Mouse (Mus musculus): Measurements from ENCODE around the gene Sfxn5. TPM values are rescaled to one million over a fixed set of nuclear protein-coding genes. Genes with fewer than 3 reads are reported as not detected.

Sfxn5 gene
- polyA plus RNA-seq, 1 experiment from 2014 or later = 6.7 TPM

DNA sequence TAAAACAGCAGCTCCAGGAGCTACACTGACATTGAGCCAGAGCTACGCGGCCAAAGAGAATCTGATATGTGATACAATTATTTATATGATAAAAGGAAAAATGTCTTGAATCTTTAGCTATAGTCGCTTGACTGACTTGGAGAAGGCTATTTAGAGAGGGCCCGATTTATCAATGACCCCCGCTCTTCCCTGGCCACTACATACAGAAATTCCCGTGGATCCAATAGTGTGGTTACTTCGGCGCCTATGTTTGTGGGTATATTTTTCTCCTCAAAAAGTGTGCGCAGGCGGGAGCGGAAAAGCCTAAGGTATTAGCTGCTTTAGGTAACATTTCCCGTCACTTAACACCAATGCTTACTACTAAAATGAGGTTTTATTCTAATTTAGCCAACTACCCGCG, 143.9 kb downstream of the Sfxn5 start:
- Histone ChIP-seq H3K9me3 (no peaks in the 10 kb centered on the region), H3K9ac (no peak overlapping the region), H3K4me1 (replicated peaks) (peaks cover 37% of the 10 kb centered on the region), H3K4me3 (replicated peaks) (0 out of 2 replicates have a peak overlapping the region, but pooled peaks have one; percentile 31), H3K27ac (no peak overlapping the region), H3K27me3 (replicated peaks) (peaks cover 91% of the 10 kb centered on the region), H3K36me3 (no peaks in the 10 kb centered on the region), H3K4me2 (replicated peaks) (no peak overlapping the region)
- no peak for ATAC-seq
- WGBS = 8% methylated on average over 14 of the region's 14 CpGs

DNA sequence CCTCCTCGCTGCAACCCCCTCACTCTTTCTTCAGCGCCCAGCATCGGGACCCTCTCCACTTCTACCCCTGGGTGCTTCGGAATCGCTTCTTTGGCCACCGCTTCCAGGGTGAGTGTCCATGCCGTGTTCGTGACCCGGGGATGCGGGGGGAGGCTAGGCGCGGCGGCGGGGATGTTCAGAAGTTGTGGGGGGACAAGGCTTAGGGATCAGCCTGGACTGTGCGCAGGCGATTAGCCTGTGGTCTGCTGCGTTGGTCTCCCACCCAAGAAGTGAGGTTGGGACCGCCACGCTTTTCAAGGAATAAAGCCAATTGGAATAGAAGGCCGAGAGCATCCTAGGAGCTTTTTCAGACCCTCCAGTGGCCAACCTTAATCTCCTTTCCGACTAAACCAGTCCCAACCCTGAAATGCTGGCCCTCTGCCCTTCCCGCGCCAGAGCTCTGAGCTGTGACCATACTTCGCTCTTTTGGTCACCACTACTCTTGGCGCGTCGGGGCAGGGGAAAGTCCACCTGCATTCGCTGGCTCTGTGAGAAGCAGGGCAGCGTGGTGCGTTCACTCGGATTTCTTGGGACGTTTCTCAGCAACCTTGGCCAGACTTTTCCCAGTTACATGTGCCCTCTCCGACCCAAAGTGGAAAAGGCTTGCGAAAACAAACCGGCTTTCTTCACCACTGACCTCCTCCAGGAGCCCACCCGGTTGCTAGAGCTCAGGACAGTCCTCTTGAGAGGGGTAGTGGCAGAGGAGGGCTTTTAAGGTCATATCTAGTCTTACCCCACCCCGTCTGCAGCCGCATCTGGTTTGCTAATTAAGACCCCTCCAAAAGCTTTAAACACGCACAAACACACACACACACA, 144.7 kb downstream of the Sfxn5 start:
- peak overlapping the region; percentile 86 for H3K4me2 ChIP-seq (replicated peaks)
- H3K9me3 ChIP-seq = no peaks in the 10 kb centered on the region
- H3K36me3 ChIP-seq = no peaks in the 10 kb centered on the region
- peaks cover 87% of the 10 kb centered on the region for H3K27me3 ChIP-seq (replicated peaks)
- H3K4me3 ChIP-seq (replicated peaks) = peak overlapping the region; percentile 39
- no peak overlapping the region for H3K27ac ChIP-seq
- H3K4me1 ChIP-seq (replicated peaks) = peaks cover 34% of the 10 kb centered on the region
- no peak for ATAC-seq
- 2% methylated on average over 39 of the region's 39 CpGs for WGBS
- H3K9ac ChIP-seq = no peak overlapping the region

DNA sequence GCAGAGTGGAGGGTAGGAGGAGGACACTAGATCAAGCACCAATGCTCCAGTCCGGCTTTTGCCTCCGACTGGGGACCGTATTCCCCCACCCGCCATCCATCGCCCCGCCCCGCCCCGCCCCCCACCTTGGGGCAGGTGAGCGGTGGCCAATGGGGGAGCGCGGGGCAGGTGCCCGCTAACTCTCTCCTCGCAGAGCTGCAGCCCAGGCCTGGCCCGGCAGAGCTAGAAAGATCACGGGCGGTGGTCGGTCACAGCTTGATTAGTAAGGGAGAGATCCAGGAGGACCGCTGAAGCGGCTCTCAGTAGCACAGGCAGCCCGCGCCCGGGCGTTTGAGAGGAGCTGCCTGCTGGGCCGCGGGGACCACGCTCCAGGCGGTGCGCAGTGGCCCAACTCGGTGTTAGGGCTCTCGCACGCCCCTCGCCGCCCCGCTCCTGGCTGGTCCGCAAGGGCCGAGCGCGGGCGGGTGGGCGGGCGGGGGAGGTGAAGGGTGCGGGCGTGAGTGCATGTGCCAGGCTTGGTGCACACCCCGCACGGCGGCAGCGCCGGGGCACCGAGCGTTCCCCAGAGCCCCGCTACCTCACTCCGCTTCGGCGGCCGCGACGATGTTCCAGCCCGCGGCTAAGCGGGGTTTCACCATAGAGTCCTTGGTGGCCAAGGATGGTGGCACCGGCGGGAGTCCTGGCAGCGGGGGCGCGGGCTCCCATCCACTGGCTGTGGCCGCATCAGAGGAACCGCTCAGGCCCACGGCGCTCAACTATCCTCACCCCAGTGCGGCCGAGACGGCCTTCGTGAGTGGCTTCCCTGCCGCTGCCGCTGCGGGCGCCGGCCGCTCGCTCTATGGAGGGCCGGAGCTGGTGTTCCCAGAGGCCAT, 145.6 kb downstream of the Sfxn5 start, which contains the start of gene Emx1:
Gene Emx1 (plus strand): TSS at position 99 of the 872 bp plus-strand sequence.
- peak within 1 kb of the TSS; percentile 86 for H3K4me2 ChIP-seq (replicated peaks)
- peaks cover 34% of the 10 kb centered on the region for H3K4me1 ChIP-seq (replicated peaks)
- H3K9ac ChIP-seq = peak within 1 kb of the TSS; percentile 26; the same call in 1 of the 2 replicates
- H3K27me3 ChIP-seq (replicated peaks) = peaks cover 78% of the 10 kb centered on the region
- ATAC-seq = peak; percentile 83
- H3K9me3 ChIP-seq = no peaks in the 10 kb centered on the region
- no peaks in the 10 kb centered on the region for H3K36me3 ChIP-seq
- H3K4me3 ChIP-seq (replicated peaks) = peak within 1 kb of the TSS; percentile 39
- 1% methylated on average over 81 of the region's 81 CpGs for WGBS
- H3K27ac ChIP-seq = no peak within 1 kb of the TSS

DNA sequence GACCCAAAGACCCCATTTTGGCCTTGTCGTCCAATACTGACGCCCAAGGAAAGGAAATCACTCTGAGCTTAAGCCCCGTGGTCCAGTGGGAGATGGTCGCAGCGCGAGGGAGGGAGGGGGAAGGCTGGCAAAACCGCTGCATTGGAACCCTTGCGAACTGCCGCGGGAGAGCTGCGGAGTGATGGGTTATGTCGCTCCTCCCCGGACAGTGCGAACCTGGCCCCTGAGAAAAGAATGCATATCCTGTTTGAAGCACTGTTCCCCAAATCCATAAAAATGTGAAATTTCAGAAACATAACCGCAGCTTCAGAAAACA, 146.5 kb downstream of the Sfxn5 start:
- H3K27me3 ChIP-seq (replicated peaks) = peaks cover 69% of the 10 kb centered on the region
- H3K9ac ChIP-seq = no peak overlapping the region
- H3K4me1 ChIP-seq (replicated peaks) = peaks cover 34% of the 10 kb centered on the region
- no peak for ATAC-seq
- 2% methylated on average over 15 of the region's 15 CpGs for WGBS
- H3K27ac ChIP-seq = no peak overlapping the region
- peak overlapping the region; percentile 39; the same call in 1 of the 2 replicates for H3K4me3 ChIP-seq (replicated peaks)
- H3K4me2 ChIP-seq (replicated peaks) = peak overlapping the region; percentile 86; the same call in 1 of the 2 replicates
- H3K36me3 ChIP-seq = no peaks in the 10 kb centered on the region
- H3K9me3 ChIP-seq = no peaks in the 10 kb centered on the region

DNA sequence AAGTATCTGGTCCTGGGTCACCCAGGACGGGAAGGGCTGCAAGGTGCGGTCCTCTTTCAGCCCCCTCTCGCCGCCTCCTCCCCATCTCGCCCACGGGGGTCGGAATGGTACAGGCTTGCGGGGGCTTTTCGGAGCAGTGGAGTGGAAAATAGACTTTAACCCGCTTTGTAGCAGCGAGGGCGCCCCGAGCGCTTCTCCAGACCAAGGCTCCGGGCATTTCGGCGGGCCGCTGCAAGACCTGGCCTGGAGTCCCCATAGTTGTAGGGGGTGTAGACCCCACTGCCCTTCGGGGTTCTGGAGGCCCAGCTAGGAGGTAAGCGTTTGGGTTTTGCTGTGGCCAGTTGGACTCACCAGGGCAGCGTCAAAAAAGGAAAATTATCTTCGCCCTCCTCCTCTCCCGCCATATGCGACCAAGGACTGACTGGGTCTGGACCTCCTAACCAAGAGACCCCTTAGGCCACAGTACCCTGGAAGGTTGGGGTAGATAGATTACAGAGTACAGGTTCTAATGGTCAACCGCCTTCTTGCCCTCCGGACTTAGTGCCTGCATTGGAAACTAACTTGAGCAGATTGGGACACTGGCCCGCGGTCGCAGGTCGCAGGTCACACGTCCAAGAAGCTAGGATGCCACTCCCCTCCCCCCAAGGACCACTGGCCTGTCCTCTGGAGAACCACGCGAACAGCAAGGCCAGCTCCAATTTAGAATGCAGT, 147.0 kb downstream of the Sfxn5 start:
- Histone ChIP-seq H3K4me3 (replicated peaks) (peak overlapping the region; percentile 22), H3K4me1 (replicated peaks) (peaks cover 34% of the 10 kb centered on the region), H3K27me3 (replicated peaks) (peaks cover 64% of the 10 kb centered on the region), H3K27ac (no peak overlapping the region), H3K9me3 (no peaks in the 10 kb centered on the region), H3K4me2 (replicated peaks) (peak overlapping the region; percentile 86), H3K9ac (no peak overlapping the region), H3K36me3 (no peaks in the 10 kb centered on the region)
- ATAC-seq = no peak
- 2% methylated on average over 33 of the region's 33 CpGs for WGBS

DNA sequence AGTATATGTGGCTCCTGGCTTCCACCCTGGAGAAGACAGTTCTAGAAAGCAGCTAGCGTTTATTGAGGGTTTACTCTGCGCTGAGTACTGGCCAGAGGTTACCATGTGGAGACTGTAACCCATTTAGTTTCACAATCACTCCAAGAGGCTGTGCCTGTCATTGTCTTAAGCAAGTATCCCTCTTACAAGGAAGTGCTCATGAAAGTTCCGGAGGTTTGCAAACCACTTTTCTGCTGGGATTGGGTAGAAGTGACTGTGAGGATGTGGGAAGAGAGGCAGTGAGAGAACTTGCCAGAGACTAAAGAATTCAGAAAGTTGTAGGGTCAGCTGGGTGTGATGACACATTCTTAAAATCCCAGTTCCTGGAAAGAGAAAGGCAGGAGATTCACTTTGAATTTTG, 149.3 kb downstream of the Sfxn5 start:
- Histone ChIP-seq H3K27me3 (replicated peaks) (peaks cover 45% of the 10 kb centered on the region), H3K4me3 (replicated peaks) (no peak overlapping the region), H3K27ac (no peak overlapping the region), H3K4me1 (replicated peaks) (peaks cover 21% of the 10 kb centered on the region), H3K9ac (no peak overlapping the region), H3K36me3 (no peaks in the 10 kb centered on the region), H3K9me3 (no peaks in the 10 kb centered on the region), H3K4me2 (replicated peaks) (no peak overlapping the region)
- no peak for ATAC-seq
- 54% methylated on average over 3 of the region's 3 CpGs for WGBS

DNA sequence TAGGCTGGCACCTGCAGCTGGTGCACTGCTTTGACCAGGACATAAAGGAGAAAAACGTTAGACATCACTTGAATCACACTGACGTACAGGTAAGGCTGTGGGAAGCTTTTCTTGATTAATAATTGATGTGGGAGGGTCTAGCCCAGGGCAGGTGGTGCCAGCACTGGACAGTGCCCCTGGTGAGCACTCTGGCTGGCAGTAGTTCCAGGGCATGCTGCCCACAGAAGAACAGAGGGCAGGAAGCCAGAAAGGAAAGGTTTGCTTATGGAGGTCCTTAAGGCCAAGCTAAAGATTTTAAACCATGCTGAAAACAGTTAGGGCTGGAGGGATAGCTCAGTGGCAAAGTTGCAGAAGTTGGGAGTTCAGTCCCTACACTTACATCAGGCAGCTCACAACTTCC, 153.2 kb downstream of the Sfxn5 start:
- H3K9me3 ChIP-seq = no peaks in the 10 kb centered on the region
- peaks cover 8% of the 10 kb centered on the region; the same call in 1 of the 2 replicates for H3K27me3 ChIP-seq (replicated peaks)
- ATAC-seq = no peak
- H3K27ac ChIP-seq = no peak overlapping the region
- H3K9ac ChIP-seq = no peak overlapping the region
- H3K4me2 ChIP-seq (replicated peaks) = no peak overlapping the region
- no peak overlapping the region for H3K4me3 ChIP-seq (replicated peaks)
- H3K36me3 ChIP-seq = no peaks in the 10 kb centered on the region
- 59% methylated on average over 2 of the region's 2 CpGs for WGBS
- H3K4me1 ChIP-seq (replicated peaks) = no peaks in the 10 kb centered on the region

DNA sequence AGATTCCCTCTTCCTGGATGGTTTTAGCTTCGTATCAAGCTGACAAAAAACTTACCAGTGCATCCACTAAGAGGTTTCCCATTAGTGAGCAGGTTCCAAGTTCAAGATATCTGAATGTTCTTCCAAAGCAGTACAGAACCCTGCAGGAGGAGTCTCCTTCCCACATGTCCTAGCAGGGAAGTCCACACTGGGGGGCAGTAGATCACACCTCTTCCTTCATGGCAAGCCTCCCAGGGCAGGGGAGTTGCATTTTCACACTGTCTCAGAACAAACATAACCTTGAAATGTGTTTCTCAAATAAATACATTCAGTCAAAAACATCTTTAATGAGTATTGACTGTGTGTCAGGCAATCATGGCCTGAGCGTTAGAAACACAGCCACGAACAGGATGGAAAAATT, 153.7 kb downstream of the Sfxn5 start:
- no peak for ATAC-seq
- Histone ChIP-seq H3K4me2 (replicated peaks) (no peak overlapping the region), H3K9me3 (no peaks in the 10 kb centered on the region), H3K4me3 (replicated peaks) (no peak overlapping the region), H3K9ac (no peak overlapping the region), H3K4me1 (replicated peaks) (no peaks in the 10 kb centered on the region), H3K36me3 (no peaks in the 10 kb centered on the region), H3K27me3 (replicated peaks) (peaks cover 7% of the 10 kb centered on the region; the same call in 1 of the 2 replicates), H3K27ac (no peak overlapping the region)
- 71% methylated on average over 3 of the region's 3 CpGs for WGBS

DNA sequence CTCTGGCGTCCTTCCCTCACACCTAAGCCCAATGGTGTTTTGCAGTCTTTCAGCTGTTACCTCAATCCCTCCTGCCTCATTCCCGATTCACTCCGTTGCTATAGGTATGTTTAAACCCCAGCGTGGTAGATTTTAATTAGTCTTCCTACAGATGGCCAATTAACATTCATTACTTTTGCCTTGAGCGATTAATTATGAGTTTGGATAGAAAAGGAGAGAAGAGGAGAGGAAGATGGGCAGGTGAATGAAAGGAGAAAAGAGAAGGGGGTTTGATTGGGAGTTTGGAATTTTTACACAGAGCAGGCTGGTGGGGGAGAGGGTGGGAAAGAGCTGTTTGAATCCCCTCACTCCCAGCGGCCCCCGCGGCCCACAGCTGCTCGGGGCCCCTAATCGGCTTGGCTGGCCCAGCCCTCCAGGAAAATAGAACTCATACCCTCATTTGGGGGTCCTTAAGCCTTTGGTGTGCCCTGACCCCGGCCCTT, 167.7 kb downstream of the Sfxn5 start:
- Histone ChIP-seq H3K9ac (no peak overlapping the region), H3K4me3 (replicated peaks) (no peak overlapping the region), H3K4me1 (replicated peaks) (no peaks in the 10 kb centered on the region), H3K27me3 (replicated peaks) (no peaks in the 10 kb centered on the region), H3K4me2 (replicated peaks) (no peak overlapping the region), H3K27ac (no peak overlapping the region), H3K9me3 (no peaks in the 10 kb centered on the region), H3K36me3 (no peaks in the 10 kb centered on the region)
- WGBS = 57% methylated on average over 11 of the region's 11 CpGs
- no peak for ATAC-seq
